Mouse (Mus musculus): Measurements from ENCODE around the gene Xpnpep1. TPM values are rescaled to one million over a fixed set of nuclear protein-coding genes. Genes with fewer than 3 reads are reported as not detected.

Gene Xpnpep1
- 107 and 117 TPM in 2 replicates for polyA plus RNA-seq (2015; fragmentation: Nextera tagmentation; extraction: Ambion mirVana)

DNA sequence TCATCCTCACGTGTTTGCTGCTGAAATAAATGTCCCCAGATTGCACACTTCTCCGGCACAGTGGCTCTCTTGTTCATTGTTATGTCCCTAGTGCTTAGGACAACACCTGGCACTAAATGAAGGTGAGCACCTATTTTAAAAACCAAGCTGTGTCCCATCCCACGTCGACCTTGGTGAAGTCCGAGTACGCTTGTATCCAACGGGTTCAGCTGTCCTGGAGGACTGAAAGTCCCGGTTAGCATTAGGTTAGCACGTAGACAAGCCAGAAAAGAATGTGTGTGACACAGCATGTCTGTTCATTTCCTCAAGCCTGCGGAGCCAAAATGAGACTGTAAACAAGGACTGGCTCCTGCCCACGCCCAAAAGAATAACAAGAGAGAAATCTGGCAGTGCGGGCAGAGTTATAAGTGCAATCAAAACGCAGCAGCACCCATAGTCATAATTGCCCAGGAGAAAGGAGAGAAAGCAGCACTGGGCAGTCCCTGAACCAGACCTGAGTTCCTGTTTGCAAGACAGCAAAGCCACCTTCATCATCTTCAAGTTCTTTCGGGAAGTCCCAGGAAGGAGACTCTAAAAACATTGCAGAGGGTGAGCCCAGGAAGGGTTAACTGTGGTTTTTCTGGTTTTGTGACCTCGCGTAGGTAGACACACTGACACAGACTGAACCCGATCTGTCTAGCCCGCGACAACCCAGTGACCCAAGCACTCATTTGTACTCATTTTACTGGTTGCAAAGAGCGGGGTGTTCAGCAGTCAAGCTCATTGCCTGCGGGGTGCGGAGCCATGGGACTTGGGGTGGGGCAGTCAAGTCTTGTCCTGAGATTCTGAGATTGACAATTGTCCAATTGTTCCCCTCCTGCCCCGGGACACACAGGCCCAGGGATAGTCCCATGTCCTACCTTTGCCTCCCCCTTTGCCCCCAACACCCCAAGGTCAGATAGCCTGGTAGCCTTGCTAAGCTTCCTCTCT is at the start of gene Xpnpep1:
Xpnpep1 (minus strand) TSS at position 51 of the 969 bp plus-strand sequence.

Other genes starting within 250 kb of the Xpnpep1 start
- 23.3 and 30.4 TPM in 2 replicates for gene Add3, start 100.2 kb upstream of the Xpnpep1 start, polyA plus RNA-seq (2015; fragmentation: Nextera tagmentation; extraction: Ambion mirVana)